Mouse (Mus musculus) neural tube, embryonic 12.5 days (tissue): Measurements from ENCODE around the gene Tbx18. TPM values are rescaled to one million over a fixed set of nuclear protein-coding genes. Genes with fewer than 3 reads are reported as not detected.

ENCODE experiments used
- ATAC-seq: fragments of 200-750 bp; cut with Nextera tagmentation; 2 replicates; pipeline ENCODE4 v1.8.0; 2017; ENCODE audit warnings: low read depth, mild to moderate bottlenecking, moderate TSS enrichment, moderate library complexity; ENCODE audit not compliant: low FRiP score
- H3K27ac ChIP-seq: fragments of 300-500 bp; sonication (generic); 2 replicates; pipeline ENCODE4 v1.5.1; 2016
- H3K27me3 ChIP-seq: fragments of 300-500 bp; sonication (generic); replicated peaks from 2 replicates; pipeline ENCODE4 v1.6.1; 2016; ENCODE audit warnings: mild to moderate bottlenecking
- H3K36me3 ChIP-seq: fragments of 300-500 bp; sonication (generic); 2 replicates; pipeline ENCODE4 v1.6.1; 2016; ENCODE audit warnings: mild to moderate bottlenecking
- H3K4me1 ChIP-seq: fragments of 300-500 bp; sonication (generic); 2 replicates; pipeline ENCODE4 v1.6.1; 2016
- H3K4me2 ChIP-seq: fragments of 300-500 bp; sonication (generic); replicated peaks from 2 replicates; pipeline ENCODE4 v1.6.1; 2016; ENCODE audit warnings: mild to moderate bottlenecking
- H3K4me3 ChIP-seq: fragments of 300-500 bp; sonication (generic); 2 replicates; pipeline ENCODE4 v1.5.1; 2016
- H3K9ac ChIP-seq: fragments of 300-500 bp; sonication (generic); 2 replicates; pipeline ENCODE4 v1.6.1; 2016; ENCODE audit warnings: mild to moderate bottlenecking
- H3K9me3 ChIP-seq: fragments of 300-500 bp; sonication (generic); 2 replicates; pipeline ENCODE4 v1.6.1; 2016; ENCODE audit warnings: mild to moderate bottlenecking
- WGBS: fragments of 180-500 bp; shearing (Covaris S2); methylation state at CpG from one replicate; pipeline ENCODE4 v1.1.7; 2016; 5-methylcytosine and 5-hydroxymethylcytosine counted together
- polyA plus RNA-seq: library from polyadenylated mRNA; unstranded; fragments of >200 nt; fragmentation: Nextera tagmentation; extraction: Ambion mirVana; gene quantifications from 2 replicates; pipeline ENCODE4 v1.2.1, GENCODE M21; 2016

Gene Tbx18
- polyA plus RNA-seq, 1 experiment from 2014 or later, result 1.9 TPM

DNA sequence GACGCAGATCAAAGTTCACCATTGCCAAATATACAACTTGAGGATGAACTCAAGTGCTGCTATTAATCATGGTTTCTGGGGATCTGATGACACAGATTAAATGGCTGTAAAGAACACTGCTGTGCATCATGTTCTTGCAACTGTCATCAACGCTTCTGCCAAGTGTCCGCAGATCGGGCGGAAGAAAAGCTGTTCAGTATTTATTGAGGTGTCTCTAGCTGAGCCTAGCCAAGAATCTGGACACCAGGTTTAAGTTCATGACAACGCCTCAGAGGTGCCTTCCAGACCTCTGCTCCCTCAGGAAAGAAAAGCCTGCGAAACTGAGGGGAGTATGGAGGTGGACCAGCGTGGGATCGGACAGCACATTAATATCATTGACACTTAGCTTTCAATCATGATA lies 44.1 kb downstream of the Tbx18 start:
- H3K9ac ChIP-seq, result no peak overlapping the region
- no peaks in the 10 kb centered on the region for H3K9me3 ChIP-seq
- no peaks in the 10 kb centered on the region for H3K4me1 ChIP-seq
- 85% methylated on average over 9 of the region's 9 CpGs for WGBS
- no peak overlapping the region for H3K4me2 ChIP-seq
- no peak overlapping the region for H3K27ac ChIP-seq
- H3K4me3 ChIP-seq, result no peak overlapping the region
- H3K36me3 ChIP-seq, result no peaks in the 10 kb centered on the region
- no peaks in the 10 kb centered on the region for H3K27me3 ChIP-seq
- ATAC-seq, result no peak

DNA sequence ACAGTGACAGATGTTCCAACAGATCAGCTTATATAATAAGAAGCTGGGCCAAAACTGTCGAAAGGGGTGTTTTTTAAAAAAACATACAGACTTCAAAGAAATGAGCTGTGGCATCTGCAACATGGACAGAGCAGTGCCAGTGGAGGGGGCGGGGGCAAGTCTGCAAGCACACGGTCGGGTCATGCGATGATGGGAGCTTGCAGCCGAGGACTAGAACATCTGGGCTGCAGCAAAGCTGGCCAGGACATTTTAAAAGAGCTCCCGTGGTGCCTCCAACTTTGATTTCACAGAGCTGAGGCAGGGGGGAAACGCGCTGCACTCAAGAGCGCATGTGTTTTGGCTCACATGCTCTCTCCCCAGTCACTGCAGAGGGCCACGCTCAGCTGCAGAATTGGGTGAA lies 48.8 kb downstream of the Tbx18 start:
- Histone ChIP-seq H3K36me3 (no peaks in the 10 kb centered on the region), H3K27me3 (no peaks in the 10 kb centered on the region), H3K9ac (no peak overlapping the region), H3K4me1 (no peaks in the 10 kb centered on the region), H3K4me3 (no peak overlapping the region), H3K27ac (no peak overlapping the region), H3K4me2 (no peak overlapping the region), H3K9me3 (no peaks in the 10 kb centered on the region)
- ATAC-seq, result no peak
- WGBS, result 68% methylated on average over 11 of the region's 11 CpGs
